Mouse (Mus musculus) midbrain, postnatal 0 days (tissue): ENCODE measurements around the gene Zfp367. TPM values are rescaled to one million over a fixed set of nuclear protein-coding genes. Genes with fewer than 3 reads are reported as not detected.

Experiments used
- ATAC-seq: fragments of 200-750 bp; cut with Nextera tagmentation; 2 replicates; pipeline ENCODE4 v1.8.0; 2017; ENCODE audit warnings: moderate number of reproducible peaks, mild to moderate bottlenecking, moderate TSS enrichment, moderate library complexity; ENCODE audit not compliant: low FRiP score
- DNase-seq: peaks from one replicate; pipeline ENCODE4 v3.0.0-alpha.2; 2015; ENCODE audit warnings: low spot score
- H3K27ac ChIP-seq: fragments of 300-500 bp; sonication (generic); 2 replicates; pipeline ENCODE4 v1.5.1; 2014; ENCODE audit warnings: low read depth, mild to moderate bottlenecking, low read length, mixed read lengths
- H3K27me3 ChIP-seq: fragments of 300-500 bp; sonication (generic); 2 replicates; pipeline ENCODE4 v1.6.1; 2014; ENCODE audit warnings: low read length, control low read depth, mixed read lengths; ENCODE audit not compliant: insufficient read depth
- H3K36me3 ChIP-seq: fragments of 300-500 bp; sonication (generic); 2 replicates; pipeline ENCODE4 v1.6.1; 2014; ENCODE audit warnings: low read length, control low read depth, mixed read lengths; ENCODE audit not compliant: insufficient read depth
- H3K4me1 ChIP-seq: fragments of 300-500 bp; sonication (generic); 2 replicates; pipeline ENCODE4 v1.6.1; 2014; ENCODE audit warnings: mild to moderate bottlenecking, control low read depth, antibody characterized with exemption, low read length, mixed read lengths; ENCODE audit not compliant: insufficient read depth
- H3K4me2 ChIP-seq: fragments of 300-500 bp; sonication (generic); 2 replicates; pipeline ENCODE4 v1.6.1; 2014; ENCODE audit warnings: low read depth, mild to moderate bottlenecking, low read length, mixed read lengths; ENCODE audit not compliant: poor library complexity, severe bottlenecking
- H3K4me3 ChIP-seq: fragments of 300-500 bp; sonication (generic); 2 replicates; pipeline ENCODE4 v1.5.1; 2014; ENCODE audit warnings: low read depth, mild to moderate bottlenecking, low read length, moderate library complexity
- H3K9ac ChIP-seq: fragments of 300-500 bp; sonication (generic); replicated peaks from 2 replicates; pipeline ENCODE4 v1.6.1; 2014; ENCODE audit warnings: mild to moderate bottlenecking, low read length, moderate library complexity, mixed read lengths; ENCODE audit not compliant: poor library complexity, severe bottlenecking
- H3K9me3 ChIP-seq: fragments of 300-500 bp; sonication (generic); 2 replicates; pipeline ENCODE4 v1.6.1; 2016; ENCODE audit warnings: low read length, control low read depth
- CTCF ChIP-seq: IDR thresholded peaks from 2 replicates; pipeline ENCODE4 v1.5.1; 2016; ENCODE audit warnings: antibody characterized with exemption, mild to moderate bottlenecking
- WGBS: fragments of 180-500 bp; shearing (Covaris S2); extraction: QIAGEN DNeasy Blood & Tissue Kit; methylation state at CpG from one replicate; pipeline ENCODE4 v1.1.7; 2014; 5-methylcytosine and 5-hydroxymethylcytosine counted together
- polyA plus RNA-seq: library from polyadenylated mRNA; unstranded; fragments of >200 nt; fragmentation: Nextera tagmentation; extraction: Ambion mirVana; gene quantifications from 2 replicates; pipeline ENCODE4 v1.2.1, GENCODE M21; 2015
- total RNA-seq: library from RNA; depleted of rRNA; stranded (reverse); fragments of >200 nt; gene quantifications from 2 replicates; pipeline ENCODE4 v1.2.3, GENCODE M21; 2014; rRNA removed

Zfp367 gene
- total and polyA plus RNA-seq, 2 experiments from 2014 or later, result 3.4 to 7.1 TPM

DNA sequence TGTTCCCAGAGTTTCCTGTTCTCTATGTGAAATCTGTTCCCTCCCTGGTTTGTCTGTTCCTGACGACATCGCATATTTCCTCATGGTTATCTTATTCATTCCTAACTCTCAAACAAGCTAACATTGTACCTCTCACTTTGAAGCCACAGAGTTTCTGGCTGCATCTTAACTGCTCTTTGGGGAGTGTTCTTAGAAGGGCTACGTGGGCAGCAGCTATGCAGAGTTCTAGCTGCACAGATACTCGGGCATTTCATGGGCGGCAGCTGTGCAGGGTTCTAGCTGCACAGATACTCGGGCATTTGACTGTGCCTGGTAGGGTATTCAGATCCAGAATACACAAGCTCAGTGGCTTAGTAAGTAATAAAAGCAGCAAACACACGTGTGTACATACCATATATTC lies 64.9 kb downstream of the Zfp367 start:
- TF ChIP-seq CTCF, result no peak
- Histone ChIP-seq H3K27me3 (no peaks in the 10 kb centered on the region), H3K9ac (no peak overlapping the region), H3K27ac (no peak overlapping the region), H3K4me2 (no peak overlapping the region), H3K36me3 (no peaks in the 10 kb centered on the region), H3K4me1 (no peaks in the 10 kb centered on the region), H3K9me3 (no peaks in the 10 kb centered on the region), H3K4me3 (no peak overlapping the region)
- WGBS, result 85% methylated on average over 7 of the region's 7 CpGs
- DNase-seq (no peak), ATAC-seq (no peak)

DNA sequence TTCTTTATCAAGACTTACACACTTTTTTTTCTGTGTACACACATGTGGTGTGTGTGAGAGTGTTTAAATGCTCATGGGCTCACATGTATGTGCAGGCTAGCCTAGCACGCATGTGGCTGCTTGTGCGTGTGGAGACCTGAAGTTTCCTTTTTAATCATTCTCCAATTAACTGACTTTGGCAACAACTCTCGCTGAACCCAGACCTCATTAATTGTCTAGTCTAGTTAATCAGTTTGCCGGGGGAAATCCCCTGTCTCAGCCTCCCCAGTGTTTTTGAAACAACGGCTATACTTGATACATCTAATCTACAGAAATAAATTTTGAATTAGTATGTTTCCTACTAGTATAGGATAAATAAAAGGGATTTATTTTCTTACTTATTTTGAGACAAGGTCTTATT lies 67.0 kb downstream of the Zfp367 start:
- DNase-seq (no peak), ATAC-seq (no peak)
- 91% methylated on average over 5 of the region's 5 CpGs for WGBS
- TF ChIP-seq CTCF, result no peak
- H3K4me3 ChIP-seq, result no peak overlapping the region
- H3K27ac ChIP-seq, result no peak overlapping the region
- H3K9me3 ChIP-seq, result no peaks in the 10 kb centered on the region
- H3K9ac ChIP-seq, result no peak overlapping the region
- peaks cover 4% of the 10 kb centered on the region; the same call in 1 of the 2 replicates for H3K4me1 ChIP-seq
- H3K4me2 ChIP-seq, result no peak overlapping the region
- H3K36me3 ChIP-seq, result no peaks in the 10 kb centered on the region
- H3K27me3 ChIP-seq, result no peaks in the 10 kb centered on the region

DNA sequence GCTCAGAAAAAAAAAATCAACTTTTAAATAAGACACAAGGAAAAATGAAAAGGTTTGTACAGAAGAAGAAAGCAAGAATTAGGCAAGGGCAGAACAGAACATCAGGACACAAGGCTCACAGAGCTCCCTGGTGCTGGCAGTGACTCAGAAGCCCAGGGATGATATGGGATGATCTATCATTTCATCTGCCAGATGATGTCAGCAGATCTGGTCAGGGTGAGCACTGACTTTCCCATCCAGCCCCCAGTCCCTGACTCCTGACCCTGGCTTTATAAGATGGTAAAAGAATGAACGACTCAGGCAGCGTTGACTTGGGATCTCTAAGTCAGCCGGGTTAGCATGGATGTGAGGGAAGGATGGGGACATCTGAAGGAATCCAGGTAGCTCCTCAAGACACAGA lies 69.7 kb downstream of the Zfp367 start:
- TF ChIP-seq CTCF, result no peak
- H3K9me3 ChIP-seq, result no peaks in the 10 kb centered on the region
- 85% methylated on average over 3 of the region's 3 CpGs for WGBS
- no peaks in the 10 kb centered on the region for H3K27me3 ChIP-seq
- no peak overlapping the region for H3K4me3 ChIP-seq
- no peaks in the 10 kb centered on the region for H3K36me3 ChIP-seq
- ATAC-seq (no peak), DNase-seq (no peak)
- no peak overlapping the region for H3K4me2 ChIP-seq
- H3K4me1 ChIP-seq, result peaks cover 4% of the 10 kb centered on the region; the same call in 1 of the 2 replicates
- no peak overlapping the region for H3K9ac ChIP-seq
- no peak overlapping the region for H3K27ac ChIP-seq

Other genes with a start within 250 kb of the Zfp367 start
- not detected in 2 replicates for gene Hsd17b3, start 64.0 kb downstream of the Zfp367 start, total RNA-seq
- not detected in 2 replicates for gene Hsd17b3, start 64.0 kb downstream of the Zfp367 start, polyA plus RNA-seq
- gene Slc35d2, start 23.8 kb downstream of the Zfp367 start, total RNA-seq, result 0.99 and 2.6 TPM in 2 replicates
- gene Slc35d2, start 23.8 kb downstream of the Zfp367 start, polyA plus RNA-seq, result 1.0 and 1.1 TPM in 2 replicates
- gene Habp4, start 8.6 kb upstream of the Zfp367 start, total RNA-seq, result 55.6 and 68.0 TPM in 2 replicates
- gene Habp4, start 8.6 kb upstream of the Zfp367 start, polyA plus RNA-seq, result 60.3 and 64.5 TPM in 2 replicates
- gene Cdc14b, start 122.1 kb upstream of the Zfp367 start, total RNA-seq, result 4.2 and 4.6 TPM in 2 replicates
- gene Cdc14b, start 122.1 kb upstream of the Zfp367 start, polyA plus RNA-seq, result 0.72 and 1.2 TPM in 2 replicates
- gene Aaed1, start 159.5 kb upstream of the Zfp367 start, total RNA-seq, result 12.3 and 12.6 TPM in 2 replicates
- 12.0 and 13.5 TPM in 2 replicates for gene Aaed1, start 159.5 kb upstream of the Zfp367 start, polyA plus RNA-seq
- gene Ctsl, start 217.7 kb upstream of the Zfp367 start, total RNA-seq, result 185 and 214 TPM in 2 replicates
- gene Ctsl, start 217.7 kb upstream of the Zfp367 start, polyA plus RNA-seq, result 174 and 196 TPM in 2 replicates